Mouse (Mus musculus) urinary bladder, postnatal 4 days (tissue): ENCODE data around the gene Olfr1058.
"Not testable (repeated sequence)": the region's sequence is repeated elsewhere in the genome, so short reads cannot be mapped to it uniquely, and the experiment has no call there.

Experiments
- DNase-seq, 2 experiments: peaks; one replicate each; pipeline ENCODE4 v3.0.0; 2021 to 2022; ENCODE audit warnings: low spot score in 2 of 2

Olfr1058 gene

GRCm38 (mm10) chr2:86388461-86388860 lies at the start of gene Olfr1058:
TSS of gene Olfr1058 (minus strand) at chr2:86388561.
- DNase-seq: not testable (repeated sequence)

GRCm38 (mm10) chr2:86428511-86428910 lies 40.1 kb upstream of the Olfr1058 start:
- not testable (repeated sequence) for DNase-seq

GRCm38 (mm10) chr2:86426649-86427048 lies 38.3 kb upstream of the Olfr1058 start, which contains the start of gene Olfr1062:
TSS of gene Olfr1062 (minus strand) at chr2:86426749.
- not testable (repeated sequence) for DNase-seq

- DNase-seq: no peak
Observed at GRCm38 (mm10) chr2:86413950-86414349, 25.6 kb upstream of the Olfr1058 start, which contains the start of gene Olfr1061. TSS of gene Olfr1061 (minus strand) at chr2:86414050.

- DNase-seq: no peak
Observed at GRCm38 (mm10) chr2:86395114-86395513, 6.8 kb upstream of the Olfr1058 start.

GRCm38 (mm10) chr2:86378293-86378692 lies 10.1 kb downstream of the Olfr1058 start, which contains the start of gene Olfr1057:
TSS of gene Olfr1057 (minus strand) at chr2:86378393.
- DNase-seq: no peak

- not testable (repeated sequence) for DNase-seq
Observed at GRCm38 (mm10) chr2:86366342-86366741, 22.0 kb downstream of the Olfr1058 start.

GRCm38 (mm10) chr2:86362369-86362768 lies 26.0 kb downstream of the Olfr1058 start, which contains the start of gene Olfr1056:
TSS of gene Olfr1056 (minus strand) at chr2:86362469.
- no peak for DNase-seq

- not testable (repeated sequence) for DNase-seq
Observed at GRCm38 (mm10) chr2:86351751-86352150, 36.6 kb downstream of the Olfr1058 start.

GRCm38 (mm10) chr2:86350184-86350583 lies 38.2 kb downstream of the Olfr1058 start, which contains the start of gene Olfr1055:
TSS of gene Olfr1055 (minus strand) at chr2:86350284.
- no peak for DNase-seq

GRCm38 (mm10) chr2:86335333-86335732 lies 53.0 kb downstream of the Olfr1058 start, which contains the start of gene Olfr1054:
TSS of gene Olfr1054 (minus strand) at chr2:86335433.
- no peak for DNase-seq
